Mouse (Mus musculus): ENCODE measurements around the gene 6030445D17Rik.

Gene 6030445D17Rik

GRCm38 (mm10) chr4:136462086-136462838, at the start of gene 6030445D17Rik:
6030445D17Rik (plus strand) TSS chr4:136462250.
- peak; percentile 87 for DNase-seq (ENCODE audit: inconsistent ontology term)

DNA sequence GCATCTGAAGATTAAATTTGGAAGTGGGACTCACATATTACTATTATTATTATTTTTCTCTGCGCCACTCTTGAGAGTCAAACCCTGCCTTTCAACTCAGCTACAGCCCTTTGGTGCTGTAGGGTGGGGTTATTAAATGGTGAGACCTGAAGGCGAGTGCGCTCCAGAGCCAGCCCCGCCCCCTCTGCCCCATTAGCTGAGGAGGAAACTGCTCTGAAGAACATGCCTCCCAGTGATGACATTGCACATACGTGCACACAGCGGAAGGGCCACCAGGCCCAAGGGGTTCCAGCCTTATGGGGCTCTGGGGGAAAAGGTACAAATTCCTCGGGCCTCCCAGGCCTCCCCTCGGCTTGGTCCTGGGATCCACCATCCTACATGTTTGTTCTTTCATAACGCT, 46.6 kb upstream of the 6030445D17Rik start:
- DNase-seq (ENCODE audit: inconsistent ontology term) = no peak

- peak; percentile 12 for DNase-seq (ENCODE audit: inconsistent ontology term)
These were observed 43.1 kb upstream of the 6030445D17Rik start for GRCm38 (mm10) chr4:136418962-136419361.

GRCm38 (mm10) chr4:136419386-136419785, 42.7 kb upstream of the 6030445D17Rik start:
- DNase-seq (ENCODE audit: inconsistent ontology term) = no peak

- no peak for DNase-seq (ENCODE audit: inconsistent ontology term)
These were observed 38.8 kb upstream of the 6030445D17Rik start, which contains the start of gene Htr1d for GRCm38 (mm10) chr4:136423224-136423623. Htr1d (plus strand) TSS chr4:136423524.

DNA sequence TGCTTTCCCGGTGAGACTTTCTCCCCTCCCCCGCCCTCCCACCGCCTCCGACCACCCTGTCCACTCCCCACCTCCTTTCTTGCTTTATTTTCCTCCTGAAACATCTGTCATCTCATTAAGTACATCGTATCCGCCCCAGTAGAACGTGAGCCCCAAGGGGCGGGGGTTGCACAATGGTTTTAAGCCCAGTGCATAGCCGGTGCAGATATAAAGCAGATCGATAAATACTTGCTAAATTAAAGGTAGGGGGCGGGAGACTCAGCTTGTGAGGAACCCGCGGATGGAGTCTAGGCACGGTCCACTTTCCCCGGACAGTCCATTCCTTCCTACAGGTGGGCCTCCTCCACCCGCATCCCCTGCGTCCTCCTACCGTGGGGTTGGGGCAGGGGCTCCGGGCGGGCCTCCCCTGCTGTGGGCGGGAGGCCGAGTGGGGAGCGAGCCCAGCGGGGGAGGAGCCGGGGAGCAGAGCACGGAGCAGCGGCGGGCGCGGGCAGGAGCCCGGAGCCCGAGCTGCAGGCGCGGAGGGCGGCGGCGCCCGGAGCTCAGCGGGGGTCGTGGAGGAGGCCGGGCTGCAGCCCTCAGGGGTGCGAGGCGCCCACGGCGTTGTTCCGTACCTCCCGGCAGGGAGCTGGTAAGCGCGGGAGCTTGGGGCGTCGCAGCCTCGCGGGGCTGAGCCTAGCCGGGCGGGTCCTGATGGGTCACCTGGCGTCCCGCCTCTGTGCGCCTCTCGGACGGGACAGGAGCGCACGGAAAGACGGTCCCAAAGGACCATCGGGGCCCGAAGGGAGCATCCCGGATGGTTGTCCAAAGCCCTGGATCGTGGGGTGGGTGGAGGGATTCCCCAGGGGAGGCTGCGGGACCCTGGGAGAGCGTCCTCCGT, 37.7 kb upstream of the 6030445D17Rik start:
- peak; percentile 17 for DNase-seq (ENCODE audit: inconsistent ontology term)

- DNase-seq (ENCODE audit: inconsistent ontology term) = no peak
These were observed 37.1 kb upstream of the 6030445D17Rik start for GRCm38 (mm10) chr4:136425000-136425288.

DNA sequence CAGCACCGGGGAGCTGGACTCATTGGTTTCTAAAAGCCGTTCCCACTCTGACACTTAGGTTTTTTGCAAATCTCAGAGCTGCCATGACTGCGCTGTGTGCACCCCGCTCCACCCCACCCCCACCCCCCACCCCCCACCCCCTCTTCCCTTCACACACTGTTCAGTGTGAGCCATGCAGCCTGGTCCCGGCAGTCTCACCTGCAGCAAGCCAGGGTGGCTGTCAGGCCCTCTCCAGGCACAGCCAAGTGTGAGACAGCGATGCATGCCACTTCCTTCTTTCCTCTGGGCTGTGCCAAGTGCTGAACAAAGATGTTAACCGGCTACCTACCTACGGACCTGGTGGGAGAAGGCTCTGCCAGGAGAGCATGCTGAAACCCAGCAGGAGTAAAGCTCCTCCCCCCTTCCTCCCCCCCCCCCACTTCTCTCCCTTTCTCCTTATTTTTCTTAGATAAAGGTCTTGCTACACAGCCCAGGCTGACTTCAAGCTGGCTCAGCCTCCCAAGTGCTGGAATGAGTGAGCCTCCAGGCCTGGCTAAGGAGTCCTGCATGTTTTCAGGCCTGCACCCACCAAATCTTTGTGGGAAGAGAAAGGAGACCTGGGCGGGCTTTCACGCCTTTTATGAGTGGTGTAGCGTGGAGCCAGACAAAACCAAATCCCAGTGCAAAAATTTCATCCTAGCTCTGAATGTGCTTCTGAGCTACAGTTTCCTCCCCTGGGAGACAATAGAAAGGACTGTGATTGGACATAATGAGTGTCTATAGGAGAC, 31.3 kb upstream of the 6030445D17Rik start:
- no peak for DNase-seq (ENCODE audit: inconsistent ontology term)

DNA sequence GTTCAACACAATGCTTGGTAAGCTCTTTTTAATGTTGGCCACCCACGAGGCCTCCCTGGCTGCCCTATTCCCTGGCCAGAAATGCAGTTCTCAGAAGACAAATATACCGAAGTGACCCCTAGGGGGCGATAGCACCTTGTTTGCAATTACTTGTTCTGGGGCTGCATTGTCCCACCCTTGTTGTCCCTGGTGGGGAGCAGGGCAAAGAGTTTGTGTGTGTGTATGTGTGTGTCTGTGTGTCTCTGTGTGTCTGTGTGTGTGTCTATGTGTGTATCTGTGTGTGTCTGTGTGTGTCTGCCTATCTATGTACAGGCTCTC, 30.7 kb upstream of the 6030445D17Rik start:
- peak; percentile 26 for DNase-seq (ENCODE audit: inconsistent ontology term)

GRCm38 (mm10) chr4:136434029-136434428, 28.0 kb upstream of the 6030445D17Rik start:
- DNase-seq (ENCODE audit: inconsistent ontology term) = peak; percentile 73

DNA sequence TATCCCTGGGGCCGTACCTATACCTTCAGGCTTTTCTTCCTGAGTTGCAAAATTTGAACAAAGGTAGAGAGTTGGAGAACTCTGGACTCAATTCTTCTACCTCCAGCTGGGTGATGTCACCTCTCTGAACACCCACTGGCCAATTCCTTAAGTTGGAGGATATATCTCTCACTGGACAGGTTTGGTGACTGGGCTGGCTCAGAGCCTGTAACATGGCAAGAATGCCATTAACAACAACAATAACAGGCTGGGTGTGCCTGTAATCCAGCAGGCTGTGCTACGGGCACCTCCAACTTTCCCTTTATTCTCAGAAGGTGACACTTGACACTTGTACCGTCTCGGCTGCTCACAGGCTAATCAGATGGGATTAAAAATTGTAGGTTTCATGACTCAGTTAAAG, 22.9 kb upstream of the 6030445D17Rik start:
- DNase-seq (ENCODE audit: inconsistent ontology term) = no peak

GRCm38 (mm10) chr4:136441354-136442043, 20.6 kb upstream of the 6030445D17Rik start:
- peak; percentile 87 for DNase-seq (ENCODE audit: inconsistent ontology term)

- no peak for DNase-seq (ENCODE audit: inconsistent ontology term)
These were observed 17.5 kb upstream of the 6030445D17Rik start for GRCm38 (mm10) chr4:136444561-136444960.

- DNase-seq (ENCODE audit: inconsistent ontology term) = no peak
These were observed 12.3 kb upstream of the 6030445D17Rik start for GRCm38 (mm10) chr4:136449795-136450194.

GRCm38 (mm10) chr4:136450271-136450670, 11.8 kb upstream of the 6030445D17Rik start:
- peak; percentile 76 for DNase-seq (ENCODE audit: inconsistent ontology term)

DNA sequence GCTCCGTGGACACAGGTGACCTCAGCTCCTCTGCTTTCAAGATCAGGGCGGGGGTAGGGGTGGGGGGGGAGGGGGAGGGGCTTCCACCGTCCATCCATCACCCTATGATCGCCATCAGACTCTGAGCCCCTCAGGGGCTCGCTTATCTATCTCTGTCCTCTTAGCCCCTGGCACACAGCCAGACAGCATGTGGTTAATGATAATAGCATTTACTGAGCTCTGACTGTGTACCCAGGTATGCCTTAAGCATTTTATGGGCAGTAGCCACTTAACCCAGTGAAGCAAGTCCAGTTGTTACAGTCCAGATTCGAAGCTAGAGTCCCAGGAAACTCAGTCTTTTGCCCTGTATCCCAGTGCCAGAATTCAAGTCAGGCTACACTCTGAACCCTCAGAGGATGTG, 10.5 kb upstream of the 6030445D17Rik start:
- no peak for DNase-seq (ENCODE audit: inconsistent ontology term)

DNA sequence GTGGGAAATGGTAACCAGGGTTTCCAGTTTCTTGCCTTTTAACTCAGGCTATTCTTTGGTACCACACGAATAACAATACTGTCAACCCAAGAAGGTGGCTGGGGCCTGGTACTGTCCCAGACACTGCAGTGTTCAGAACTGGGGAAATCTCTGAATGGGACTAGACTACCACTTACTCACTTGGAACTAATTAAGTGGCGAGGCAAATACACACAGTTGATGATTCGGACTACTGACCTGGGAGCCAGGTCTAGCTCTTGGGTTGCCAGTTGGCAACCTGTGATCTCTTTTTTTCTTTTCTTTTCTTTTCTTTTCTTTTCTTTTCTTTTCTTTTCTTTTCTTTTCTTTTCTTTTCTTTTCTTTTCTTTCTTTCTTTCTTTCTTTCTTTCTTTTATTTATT, 9.8 kb upstream of the 6030445D17Rik start:
- DNase-seq (ENCODE audit: inconsistent ontology term) = no peak

DNA sequence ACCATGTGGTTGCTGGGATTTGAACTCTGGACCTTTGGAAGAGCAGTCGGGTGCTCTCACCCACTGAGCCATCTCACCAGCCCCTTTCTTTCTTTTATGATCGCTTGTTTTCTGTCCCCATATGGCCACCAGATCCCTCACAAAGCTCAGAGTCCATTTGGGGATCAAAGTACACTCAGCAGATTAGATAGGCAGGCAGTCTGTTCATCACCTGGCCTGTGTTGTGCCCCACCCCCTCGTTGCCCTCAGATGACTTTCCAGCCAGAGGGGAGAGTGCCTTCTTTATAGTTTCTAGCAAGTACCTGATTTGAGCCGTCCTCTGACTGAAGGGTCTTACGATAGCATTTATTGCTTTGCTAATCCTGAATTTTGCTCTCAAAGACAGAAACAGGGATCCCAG, 9.3 kb upstream of the 6030445D17Rik start:
- no peak for DNase-seq (ENCODE audit: inconsistent ontology term)

DNA sequence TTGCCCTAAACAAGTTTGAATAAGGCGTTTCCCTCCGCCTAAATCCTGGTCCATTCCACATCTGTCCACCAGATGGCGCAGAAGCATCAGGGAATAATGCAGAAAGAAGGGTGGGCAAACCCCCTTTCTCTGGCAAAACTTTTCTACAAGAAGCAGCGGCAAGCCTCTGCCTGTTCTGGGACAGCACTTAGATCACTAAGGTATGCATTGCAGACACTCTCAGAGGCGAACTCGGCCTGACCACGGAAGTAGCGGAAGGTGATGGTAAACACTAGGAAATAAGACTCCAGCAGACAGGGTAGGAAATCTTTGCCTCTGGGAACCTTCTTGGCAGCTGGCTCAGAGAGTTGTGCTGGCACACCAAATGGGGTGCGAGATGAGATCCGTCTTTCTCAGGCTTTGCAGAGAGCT, 7.2 kb upstream of the 6030445D17Rik start:
- DNase-seq (ENCODE audit: inconsistent ontology term) = peak; percentile 70

- no peak for DNase-seq (ENCODE audit: inconsistent ontology term)
These were observed 5.4 kb upstream of the 6030445D17Rik start for GRCm38 (mm10) chr4:136456516-136457218.

DNA sequence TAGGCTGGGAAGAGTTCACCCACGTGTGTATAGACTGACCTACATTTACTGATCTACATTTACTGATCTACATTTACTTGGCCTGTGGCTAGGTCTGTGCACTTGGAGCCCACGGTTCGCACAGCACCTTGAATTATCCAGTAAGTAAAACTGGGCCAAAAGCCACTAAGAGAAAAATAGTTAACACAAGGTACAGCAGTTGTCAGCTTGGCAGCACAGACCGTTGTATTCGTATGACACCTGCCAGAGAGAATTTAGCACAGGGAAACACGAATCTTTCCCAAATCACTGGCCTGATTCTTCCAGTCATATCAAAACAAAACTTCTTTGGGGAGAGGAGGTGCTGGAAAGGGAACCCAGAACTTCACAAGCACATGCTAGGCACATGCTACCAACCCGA, 3.8 kb upstream of the 6030445D17Rik start:
- DNase-seq (ENCODE audit: inconsistent ontology term) = no peak
